Mouse (Mus musculus): ENCODE data around the gene Six5.
A peak's percentile ranks its signal among the peaks of the same experiment; 100 is the strongest.

Gene Six5

DNA sequence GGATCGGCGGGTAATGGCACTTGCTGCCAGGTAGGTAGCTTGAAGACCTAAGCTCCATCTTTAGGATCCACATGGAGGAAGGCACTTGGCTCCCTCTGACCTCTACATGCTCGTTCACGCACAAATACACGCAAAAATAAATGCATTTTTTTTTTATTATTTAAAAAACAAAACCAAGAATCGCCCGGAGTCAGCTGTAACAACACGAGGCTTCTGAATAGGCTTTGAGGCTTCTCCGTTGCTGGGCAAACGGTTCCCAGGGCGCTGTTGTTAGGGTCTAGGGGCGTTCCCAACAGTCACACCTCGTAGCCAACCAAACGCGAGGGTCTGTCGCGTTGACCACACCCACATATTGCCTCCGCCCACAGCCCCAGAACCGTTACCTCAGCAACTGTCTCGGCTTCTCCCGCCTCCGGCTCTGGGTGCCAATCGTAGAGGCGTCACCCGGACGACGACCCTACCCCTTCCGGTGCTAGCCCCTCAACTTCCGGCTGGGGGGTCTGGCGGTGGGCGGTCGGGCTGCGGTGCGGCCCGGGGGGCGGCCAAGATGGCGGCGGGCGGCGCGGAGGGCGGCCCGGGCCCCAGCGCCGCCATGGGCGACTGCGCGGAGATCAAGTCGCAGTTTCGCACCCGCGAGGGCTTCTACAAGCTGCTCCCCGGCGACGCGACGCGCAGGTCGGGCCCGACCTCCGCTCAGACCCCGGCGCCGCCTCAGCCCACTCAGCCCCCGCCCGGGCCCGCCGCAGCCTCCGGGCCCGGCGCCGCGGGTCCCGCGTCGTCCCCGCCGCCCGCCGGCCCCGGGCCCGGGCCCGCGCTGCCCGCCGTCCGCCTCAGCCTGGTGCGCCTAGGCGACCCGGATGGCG is 18.4 kb upstream of the Six5 start, which contains the start of gene Dmwd:
TSS of gene Dmwd (plus strand) at position 505 of the 863 bp plus-strand sequence.
- peak; percentile 91 to 94 for DNase-seq (ENCODE audit: low spot score in 2 of 2)

DNA sequence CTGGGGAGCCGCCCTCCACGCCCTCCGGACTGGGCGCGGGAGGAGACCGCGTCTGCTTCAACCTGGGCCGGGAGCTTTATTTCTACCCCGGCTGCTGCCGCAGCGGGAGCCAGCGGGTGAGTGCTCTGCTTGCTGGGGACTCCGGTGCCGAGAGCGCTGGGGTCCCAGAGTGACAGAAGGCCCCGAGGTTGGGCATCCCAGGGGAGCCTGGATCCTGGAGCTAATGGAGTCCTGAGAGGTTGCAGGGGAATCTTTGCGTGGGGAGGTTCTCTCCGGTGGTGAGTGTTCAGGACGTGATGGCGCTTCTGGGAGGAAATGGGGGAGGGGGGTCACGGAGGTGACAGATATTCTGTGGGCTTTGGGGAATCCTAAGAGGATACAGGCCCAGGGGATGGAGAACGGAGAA is 17.8 kb upstream of the Six5 start:
- DNase-seq (ENCODE audit: low spot score in 2 of 2): no peak

DNA sequence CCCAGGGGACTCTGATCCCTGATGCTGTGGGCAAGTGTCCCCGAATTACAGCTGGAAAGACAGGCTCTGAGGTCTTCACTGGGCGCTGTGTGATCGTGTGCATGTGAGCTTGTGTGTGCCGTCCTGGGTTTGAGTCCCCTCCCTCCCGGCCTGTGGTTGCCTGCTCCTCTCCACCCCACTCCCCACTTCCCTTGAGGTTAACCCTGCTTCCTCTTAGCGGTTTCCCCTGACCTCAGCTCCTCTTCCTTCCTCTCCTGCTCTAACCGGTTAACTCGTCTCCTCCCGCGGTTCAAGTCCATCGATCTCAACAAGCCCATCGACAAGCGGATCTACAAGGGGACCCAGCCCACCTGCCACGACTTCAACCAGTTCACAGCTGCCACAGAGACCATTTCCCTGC is 16.6 kb upstream of the Six5 start:
- peak; percentile 74 to 77 for DNase-seq (ENCODE audit: low spot score in 2 of 2)

DNA sequence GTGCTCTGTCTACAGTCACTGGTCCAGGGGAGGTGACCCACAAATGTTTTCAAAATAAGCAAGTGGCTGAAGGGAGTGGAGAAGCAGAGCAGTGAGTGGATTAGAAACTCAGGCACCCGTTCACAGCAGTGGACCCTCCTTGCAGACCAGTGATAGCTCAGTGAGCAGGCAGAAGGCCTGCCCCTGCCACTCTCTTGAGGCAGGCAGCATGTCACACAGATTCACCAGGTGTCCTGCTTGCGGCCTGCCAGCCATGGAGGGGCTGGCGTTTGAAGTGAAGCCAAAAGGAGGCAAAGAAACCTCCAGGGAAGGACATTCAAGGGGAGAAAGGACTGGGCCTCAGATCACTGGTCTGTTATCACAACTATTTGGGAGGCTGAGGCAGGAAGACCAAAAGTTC is 15.7 kb upstream of the Six5 start:
- DNase-seq (ENCODE audit: low spot score in 2 of 2): no peak

DNA sequence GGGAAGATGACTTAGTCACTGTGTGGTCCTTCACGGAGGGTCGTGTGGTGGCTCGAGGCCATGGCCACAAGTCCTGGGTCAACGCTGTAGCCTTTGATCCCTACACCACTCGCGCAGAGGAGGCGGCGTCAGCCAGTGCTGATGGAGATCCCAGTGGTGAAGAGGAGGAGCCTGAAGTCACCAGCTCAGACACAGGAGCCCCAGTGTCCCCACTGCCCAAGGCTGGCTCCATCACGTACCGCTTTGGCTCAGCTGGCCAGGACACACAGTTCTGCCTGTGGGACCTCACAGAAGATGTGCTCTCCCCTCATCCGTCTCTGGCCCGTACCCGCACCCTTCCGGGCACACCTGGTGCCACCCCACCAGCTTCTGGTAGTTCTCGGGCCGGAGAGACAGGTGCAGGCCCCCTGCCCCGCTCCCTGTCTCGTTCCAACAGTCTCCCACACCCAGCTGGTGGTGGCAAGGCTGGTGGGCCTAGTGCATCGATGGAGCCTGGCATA is 13.9 kb upstream of the Six5 start:
- DNase-seq (ENCODE audit: low spot score in 2 of 2): no peak

DNA sequence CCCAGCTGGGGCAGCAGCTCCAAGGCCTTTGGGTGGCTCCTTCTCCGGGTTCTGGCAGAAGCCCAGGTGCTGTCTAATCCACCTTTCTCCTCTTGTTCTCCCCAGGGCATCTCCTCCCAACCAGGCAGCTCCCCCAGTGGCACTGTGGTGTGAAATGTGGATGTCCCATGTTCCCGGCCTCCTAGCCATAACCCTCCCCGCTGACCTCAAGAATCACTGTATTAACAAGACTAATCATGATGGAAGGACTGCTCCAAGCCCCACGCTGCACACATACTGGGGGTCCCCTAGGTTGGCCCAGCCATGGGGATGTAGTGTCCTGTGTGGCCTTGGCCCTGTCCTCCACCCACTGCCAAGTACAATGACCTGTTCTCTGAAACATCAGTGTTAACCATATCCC is 12.2 kb upstream of the Six5 start:
- no peak for DNase-seq (ENCODE audit: low spot score in 2 of 2)

DNA sequence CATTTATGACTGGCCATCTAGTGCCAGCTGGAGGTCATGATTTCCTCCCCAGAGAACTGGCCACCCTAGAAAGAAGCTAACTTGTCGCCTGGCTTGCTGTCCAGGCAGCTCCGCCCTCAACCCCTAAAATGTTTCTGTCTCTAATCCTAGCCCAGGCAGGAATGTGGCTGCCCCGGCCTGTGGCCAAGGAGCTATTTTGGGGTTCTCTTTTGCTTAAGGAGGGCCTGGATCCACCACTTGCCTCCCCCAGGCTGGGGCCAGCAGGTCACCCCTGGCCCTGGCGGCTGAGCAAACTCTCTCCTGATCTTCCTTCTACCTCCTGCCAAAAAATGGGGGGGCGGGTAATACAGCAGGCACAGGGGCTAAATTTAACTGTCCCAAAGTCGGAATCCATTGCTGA is 11.3 kb upstream of the Six5 start:
- DNase-seq (ENCODE audit: low spot score in 2 of 2): no peak

DNA sequence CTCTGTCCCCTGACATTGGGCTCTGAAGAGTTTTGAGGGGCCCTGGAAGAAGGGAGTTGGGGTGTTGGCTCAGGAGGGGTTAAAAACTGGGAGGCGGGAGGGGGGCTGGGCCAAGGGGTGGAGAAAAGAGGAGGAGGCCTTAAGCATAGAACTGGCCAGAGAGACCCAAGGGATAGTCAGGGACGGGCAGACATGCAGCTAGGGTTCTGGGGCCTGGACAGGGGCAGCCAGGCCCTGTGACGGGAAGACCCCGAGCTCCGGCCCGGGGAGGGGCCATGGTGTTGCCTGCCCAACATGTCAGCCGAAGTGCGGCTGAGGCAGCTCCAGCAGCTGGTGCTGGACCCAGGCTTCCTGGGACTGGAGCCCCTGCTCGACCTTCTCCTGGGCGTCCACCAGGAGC is 10.7 kb upstream of the Six5 start, which contains the start of gene Dmpk:
TSS of gene Dmpk (plus strand) at position 149 of the 400 bp plus-strand sequence.
- no peak for DNase-seq (ENCODE audit: low spot score in 2 of 2)

DNA sequence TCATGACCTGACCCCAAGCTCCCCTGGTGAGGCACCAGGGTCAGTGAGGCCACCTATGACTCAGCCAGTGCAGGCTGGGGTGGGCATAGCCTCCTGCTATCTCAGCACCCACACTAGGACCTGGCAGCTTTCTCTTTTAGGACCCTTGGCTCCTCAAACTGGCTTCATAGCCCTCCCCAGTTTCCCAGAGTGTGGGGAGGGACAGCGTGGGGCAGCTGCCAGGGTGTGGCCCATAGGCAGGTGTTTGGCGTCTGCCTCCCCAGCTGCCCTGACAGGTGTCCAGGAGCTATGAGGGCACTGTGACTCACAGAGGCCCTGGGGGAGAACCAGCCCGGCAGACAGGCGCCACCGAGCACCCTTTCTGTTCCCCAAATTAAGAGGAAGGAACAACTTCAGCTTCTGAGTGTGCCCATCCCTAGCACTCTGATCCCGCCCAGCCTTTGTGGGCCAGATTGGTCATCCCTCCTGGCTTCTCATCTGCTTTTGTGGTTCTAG is 10.1 kb upstream of the Six5 start:
- DNase-seq (ENCODE audit: low spot score in 2 of 2): no peak

DNA sequence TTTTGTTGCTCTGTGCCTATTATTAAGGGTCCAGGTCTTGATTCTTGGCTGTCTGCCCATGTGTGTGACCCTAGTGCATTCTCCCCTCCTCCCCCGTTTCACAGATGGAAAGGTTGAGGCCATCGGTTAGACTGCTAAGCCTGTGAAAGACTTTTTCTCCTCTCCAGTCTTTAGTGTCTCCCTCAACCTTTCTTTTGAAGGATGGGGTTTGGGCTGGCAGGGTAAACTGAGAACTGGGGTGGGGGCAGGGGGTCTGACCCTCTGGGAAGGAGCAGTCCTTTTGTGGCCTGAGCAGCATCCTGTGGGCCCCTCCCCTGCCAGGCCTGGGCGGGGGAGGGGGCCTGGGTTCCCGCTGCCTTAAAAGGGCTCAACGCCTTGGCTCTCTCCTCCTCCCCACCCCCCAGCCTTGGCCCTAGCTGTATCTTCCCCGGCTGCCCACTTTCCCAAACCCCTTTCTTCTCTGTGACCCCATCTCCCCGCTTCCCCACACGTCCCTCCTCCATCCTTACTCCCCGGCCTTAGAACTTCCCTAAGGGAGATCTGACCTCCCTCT is 9.4 kb upstream of the Six5 start:
- no peak for DNase-seq (ENCODE audit: low spot score in 2 of 2)

DNA sequence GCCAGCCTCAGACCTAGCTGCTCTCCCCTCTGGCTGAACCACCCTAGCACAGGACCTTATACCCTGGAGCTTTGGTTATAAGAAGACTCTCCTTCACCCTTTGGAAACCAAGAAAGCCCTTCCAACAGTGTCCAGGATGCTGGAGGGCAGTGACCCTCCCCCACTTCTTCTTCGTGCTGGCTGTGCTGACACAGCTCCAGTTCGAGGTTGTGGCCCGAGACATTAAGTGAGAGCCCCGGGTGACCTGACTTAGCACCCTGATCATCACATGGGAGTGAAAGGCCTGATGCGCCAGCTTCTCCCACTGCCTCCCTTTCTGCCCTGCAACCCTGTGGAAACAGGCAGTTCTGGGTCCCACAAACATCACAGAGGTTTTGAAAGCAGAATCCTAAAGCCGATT is 8.9 kb upstream of the Six5 start:
- DNase-seq (ENCODE audit: low spot score in 2 of 2): no peak

DNA sequence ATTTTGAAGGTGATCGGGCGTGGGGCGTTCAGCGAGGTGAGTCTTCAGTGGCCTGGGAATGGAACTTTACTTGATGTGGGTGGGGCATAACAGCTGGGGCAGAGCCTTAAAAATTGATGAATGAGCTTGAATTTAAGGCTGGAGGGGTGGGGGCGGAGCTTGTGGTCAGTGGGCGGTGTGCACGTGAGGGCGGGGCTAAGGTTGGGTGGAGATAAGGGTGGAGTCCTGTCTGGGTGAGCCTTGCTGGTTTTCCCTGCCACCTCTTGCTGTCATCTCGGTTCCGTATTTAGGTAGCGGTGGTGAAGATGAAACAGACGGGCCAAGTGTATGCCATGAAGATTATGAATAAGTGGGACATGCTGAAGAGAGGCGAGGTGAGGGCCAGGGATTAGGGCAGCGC is 8.4 kb upstream of the Six5 start:
- DNase-seq (ENCODE audit: low spot score in 2 of 2): no peak

DNA sequence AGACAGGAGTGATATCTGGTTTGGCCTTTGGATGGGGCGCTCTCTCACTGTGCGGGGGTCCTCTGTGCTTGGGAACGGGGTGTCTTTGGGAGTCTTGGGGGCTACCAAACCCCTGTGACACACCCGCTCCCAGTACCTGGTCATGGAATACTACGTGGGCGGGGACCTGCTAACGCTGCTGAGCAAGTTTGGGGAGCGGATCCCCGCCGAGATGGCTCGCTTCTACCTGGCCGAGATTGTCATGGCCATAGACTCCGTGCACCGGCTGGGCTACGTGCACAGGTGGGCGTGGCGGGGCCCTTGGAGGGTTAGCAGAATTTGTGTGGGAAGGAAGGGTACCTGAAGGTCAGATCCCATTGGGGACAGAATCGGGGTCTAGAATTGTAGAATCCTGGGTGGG is 7.6 kb upstream of the Six5 start:
- DNase-seq (ENCODE audit: low spot score in 2 of 2): no peak

DNA sequence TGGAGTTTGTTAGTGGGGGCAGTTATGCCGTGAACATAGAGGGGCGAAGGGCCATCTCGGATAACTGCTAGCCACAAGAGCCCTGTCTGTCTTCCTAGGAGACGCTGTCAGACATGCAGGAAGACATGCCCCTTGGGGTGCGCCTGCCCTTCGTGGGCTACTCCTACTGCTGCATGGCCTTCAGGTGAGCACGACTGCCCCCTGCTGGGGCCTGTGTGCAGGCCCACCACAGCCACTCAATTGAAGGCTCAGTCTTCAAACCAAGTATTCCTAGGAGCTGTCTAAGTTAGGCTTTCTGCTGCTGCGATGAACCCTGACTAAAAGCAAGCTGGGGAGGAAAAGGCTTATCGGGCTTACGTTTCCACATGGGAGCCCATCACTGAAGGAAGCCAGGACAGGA is 5.6 kb upstream of the Six5 start:
- DNase-seq (ENCODE audit: low spot score in 2 of 2): peak; percentile 38 to 80

DNA sequence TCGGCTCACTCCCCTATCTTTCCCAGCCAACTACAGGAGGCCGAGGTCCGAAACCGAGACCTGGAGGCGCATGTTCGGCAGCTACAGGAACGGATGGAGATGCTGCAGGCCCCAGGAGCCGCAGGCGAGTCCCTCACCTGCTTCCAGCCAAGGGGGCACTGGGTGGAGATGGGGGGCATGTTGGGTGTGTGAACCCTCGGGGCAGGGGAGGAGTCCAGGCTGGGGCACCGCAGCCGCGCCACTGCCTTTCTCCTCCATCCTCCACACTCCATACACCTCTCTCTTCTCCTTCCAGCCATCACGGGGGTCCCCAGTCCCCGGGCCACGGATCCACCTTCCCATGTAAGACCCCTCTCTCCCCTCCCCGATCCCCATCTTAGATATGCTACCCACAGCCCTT is 2.5 kb upstream of the Six5 start:
- no peak for DNase-seq (ENCODE audit: low spot score in 2 of 2)

DNA sequence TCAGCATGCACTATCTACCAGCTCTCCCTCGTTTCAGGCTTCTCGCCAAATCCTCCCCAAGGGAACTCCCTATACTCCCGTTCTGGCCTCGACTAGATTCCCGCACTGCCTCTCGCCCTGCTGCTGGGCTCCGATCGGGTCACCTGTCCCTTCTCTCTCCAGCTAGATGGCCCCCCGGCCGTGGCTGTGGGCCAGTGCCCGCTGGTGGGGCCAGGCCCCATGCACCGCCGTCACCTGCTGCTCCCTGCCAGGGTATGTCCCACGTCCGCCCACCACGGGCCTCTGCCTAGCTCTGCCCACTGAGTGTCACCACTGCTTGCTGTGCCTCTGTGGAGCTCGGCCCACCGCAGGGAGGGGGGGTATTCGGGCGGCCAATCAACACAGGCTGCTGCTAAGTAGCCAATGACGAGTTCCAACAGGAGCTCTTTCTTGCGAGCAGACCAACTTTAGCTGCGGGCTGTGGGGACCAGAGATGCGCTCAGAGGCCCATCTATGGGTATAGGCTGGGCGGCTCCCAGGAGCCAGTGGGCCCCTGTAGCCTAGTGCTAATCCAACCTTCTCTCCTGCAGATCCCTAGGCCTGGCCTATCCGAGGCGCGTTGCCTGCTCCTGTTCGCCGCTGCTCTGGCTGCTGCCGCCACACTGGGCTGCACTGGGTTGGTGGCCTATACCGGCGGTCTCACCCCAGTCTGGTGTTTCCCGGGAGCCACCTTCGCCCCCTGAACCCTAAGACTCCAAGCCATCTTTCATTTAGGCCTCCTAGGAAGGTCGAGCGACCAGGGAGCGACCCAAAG is 1.8 kb upstream of the Six5 start:
- peak in 1 of 2 experiments; percentile 45 for DNase-seq (ENCODE audit: low spot score in 2 of 2)

DNA sequence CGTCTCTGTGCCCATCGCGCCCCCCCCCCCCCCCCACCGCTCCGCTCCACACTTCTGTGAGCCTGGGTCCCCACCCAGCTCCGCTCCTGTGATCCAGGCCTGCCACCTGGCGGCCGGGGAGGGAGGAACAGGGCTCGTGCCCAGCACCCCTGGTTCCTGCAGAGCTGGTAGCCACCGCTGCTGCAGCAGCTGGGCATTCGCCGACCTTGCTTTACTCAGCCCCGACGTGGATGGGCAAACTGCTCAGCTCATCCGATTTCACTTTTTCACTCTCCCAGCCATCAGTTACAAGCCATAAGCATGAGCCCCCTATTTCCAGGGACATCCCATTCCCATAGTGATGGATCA is 1.2 kb upstream of the Six5 start:
- DNase-seq (ENCODE audit: low spot score in 2 of 2): peak; percentile 89 to 93

DNA sequence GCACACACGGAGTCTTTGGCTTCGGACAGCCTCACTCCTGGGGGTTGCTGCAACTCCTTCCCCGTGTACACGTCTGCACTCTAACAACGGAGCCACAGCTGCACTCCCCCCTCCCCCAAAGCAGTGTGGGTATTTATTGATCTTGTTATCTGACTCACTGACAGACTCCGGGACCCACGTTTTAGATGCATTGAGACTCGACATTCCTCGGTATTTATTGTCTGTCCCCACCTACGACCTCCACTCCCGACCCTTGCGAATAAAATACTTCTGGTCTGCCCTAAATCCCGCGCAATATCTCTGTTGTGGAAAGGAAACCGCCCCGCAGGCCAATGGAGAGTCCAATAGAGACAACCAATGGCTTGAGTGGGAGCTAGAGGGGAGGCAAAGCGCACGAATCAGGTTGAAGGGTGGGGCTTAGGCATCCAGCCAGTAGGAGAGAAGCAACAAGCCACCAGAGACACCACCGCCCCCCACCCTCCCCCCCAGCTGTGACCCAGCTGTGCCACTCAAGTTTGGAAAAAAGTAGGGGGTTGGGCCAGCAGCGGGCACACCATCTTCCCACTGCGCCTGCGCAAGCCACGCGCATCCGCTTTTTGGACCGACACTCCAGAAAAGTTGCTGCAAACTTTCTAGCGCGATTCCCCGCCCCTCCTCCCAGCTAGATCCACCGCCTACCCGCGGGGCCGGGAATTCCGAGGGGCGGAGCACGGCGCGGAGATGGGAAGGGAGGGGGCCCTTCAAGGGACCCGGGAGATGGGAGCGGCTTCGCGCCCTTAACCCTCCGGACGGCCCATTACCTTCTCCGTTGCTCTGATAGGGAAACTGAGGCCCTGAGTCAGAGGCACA is 633 bp upstream of the Six5 start:
- DNase-seq (ENCODE audit: low spot score in 2 of 2): peak; percentile 94 to 95

DNA sequence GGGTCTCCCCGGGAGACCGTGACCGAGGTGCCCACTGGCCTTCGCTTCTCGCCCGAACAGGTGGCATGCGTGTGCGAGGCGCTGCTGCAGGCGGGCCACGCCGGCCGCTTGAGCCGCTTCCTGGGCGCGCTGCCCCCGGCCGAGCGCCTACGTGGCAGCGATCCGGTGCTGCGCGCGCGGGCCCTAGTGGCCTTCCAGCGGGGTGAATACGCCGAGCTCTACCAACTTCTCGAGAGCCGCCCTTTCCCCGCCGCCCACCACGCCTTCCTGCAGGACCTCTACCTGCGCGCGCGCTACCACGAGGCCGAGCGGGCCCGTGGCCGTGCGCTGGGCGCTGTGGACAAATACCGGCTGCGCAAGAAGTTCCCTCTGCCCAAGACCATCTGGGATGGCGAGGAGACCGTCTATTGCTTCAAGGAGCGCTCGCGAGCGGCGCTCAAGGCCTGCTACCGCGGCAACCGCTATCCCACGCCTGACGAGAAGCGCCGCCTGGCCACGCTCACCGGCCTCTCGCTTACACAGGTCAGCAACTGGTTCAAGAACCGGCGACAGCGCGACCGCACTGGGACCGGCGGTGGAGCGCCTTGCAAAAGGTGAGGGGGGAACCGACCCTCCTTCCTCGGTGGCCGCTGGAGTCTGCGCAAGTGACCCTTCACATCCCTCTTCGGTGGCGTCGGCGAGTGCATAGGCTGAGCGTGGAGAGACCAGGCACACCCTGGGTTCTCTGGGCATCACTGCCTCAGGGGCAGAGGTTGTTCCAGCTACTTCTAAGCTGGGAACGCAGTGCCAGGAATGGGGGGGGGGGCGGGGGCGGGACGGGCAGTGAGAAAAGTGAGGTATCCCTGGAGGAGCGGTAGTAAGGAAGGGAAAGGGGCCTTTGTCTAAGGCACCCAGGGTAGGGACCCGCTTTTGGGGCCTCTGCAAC is 694 bp downstream of the Six5 start:
- peak; percentile 28 to 40 for DNase-seq (ENCODE audit: low spot score in 2 of 2)

DNA sequence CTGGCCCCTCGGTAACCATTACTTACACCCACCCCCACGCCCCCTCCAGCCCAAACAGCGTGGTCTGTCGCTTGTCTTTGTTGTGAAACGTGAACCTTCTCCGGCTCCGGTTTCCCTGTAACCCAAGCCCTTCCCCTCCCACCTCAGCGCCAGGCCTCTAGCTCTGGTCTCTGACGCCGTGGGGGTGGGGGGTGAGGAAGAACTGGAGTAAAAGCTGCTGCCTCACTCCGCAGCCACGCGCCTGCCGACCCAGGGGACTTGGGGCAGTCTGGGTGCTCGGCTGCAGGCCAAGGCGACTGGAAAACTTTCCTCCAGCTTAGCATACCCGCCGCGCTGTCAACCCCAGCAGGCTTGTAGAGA is 1.3 kb downstream of the Six5 start:
- peak in 1 of 2 experiments; percentile 17 for DNase-seq (ENCODE audit: low spot score in 2 of 2)
